Mouse (Mus musculus) heart, postnatal 4 days (tissue): Measurements from ENCODE around the gene Scamp3. TPM values are rescaled to one million over a fixed set of nuclear protein-coding genes. Genes with fewer than 3 reads are reported as not detected.
"Not testable (repeated sequence)": the region's sequence is repeated elsewhere in the genome, so short reads cannot be mapped to it uniquely, and the experiment has no call there.

Experiments used
- DNase-seq: peaks from one replicate; pipeline ENCODE4 v3.0.0; 2021
- total RNA-seq, 2 experiments: library from RNA; stranded (reverse); gene quantifications; 2 replicates each; pipeline ENCODE4 v1.2.3; 2021

Scamp3 gene
- total RNA-seq, 2 experiments from 2014 or later, result 46.7 to 47.3 TPM

DNA sequence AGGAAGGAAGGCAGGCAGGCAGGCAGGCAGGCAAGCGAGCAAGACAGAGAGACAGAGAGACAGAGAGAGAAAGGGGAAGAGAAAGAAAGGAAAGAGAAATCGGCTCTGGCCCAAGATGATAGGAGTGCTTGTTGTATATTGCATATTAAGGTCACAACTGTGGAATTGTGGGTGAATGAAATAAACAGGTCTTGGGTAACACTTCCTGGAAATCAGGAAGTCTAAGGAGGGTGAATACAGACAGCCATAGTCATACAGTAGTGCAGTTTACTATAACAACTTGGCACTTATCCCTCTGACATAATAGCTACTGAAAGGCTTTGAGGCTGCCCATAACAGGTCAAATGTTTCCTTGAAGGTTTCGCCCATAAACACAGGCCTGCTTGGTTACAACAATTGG lies 22.6 kb downstream of the Scamp3 start:
- DNase-seq, result no peak

DNA sequence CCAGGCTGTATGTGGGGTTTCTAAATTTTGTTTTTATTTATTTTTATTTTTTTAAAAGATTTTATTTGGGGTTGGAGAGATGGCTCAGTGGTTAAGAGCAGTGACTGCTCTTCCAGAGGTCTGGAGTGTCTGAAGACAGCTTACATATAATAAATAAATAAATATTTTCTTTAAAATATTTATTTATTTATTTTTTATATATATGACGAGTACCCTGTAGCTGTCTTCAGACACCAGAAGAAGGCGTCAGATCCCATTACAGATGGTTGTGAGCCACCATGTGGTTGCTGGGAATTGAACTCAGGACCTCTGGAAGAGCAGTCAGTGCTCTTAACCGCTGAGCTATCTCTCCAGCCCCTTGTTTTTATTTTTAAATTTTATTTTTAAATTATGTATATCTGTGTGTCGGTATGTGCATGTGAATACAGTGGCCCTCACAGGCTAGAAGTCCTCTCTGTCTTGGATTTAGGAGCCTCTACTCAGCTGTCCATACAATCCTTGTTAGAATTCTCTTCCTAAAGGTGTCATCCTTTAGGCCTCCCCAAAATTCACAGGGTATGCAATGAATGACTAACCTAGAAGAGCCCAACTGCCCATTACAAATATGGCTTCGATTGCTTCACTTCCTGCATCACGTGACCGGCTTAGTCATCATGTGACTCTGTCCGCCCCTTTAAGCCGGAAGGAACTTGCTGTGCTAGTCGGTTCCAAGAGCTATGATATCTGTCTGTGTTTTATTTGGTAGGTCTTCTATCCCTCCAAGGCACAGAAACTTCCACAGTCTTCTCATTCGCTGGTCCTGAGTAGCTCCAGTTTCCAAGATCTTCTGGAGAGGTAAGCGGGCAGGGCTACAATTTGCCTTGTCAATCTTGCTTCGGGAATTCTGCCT lies 25.2 kb downstream of the Scamp3 start, which contains the start of gene Gba:
Gene Gba, plus strand, starts transcription at position 676 of the 889 bp plus-strand sequence.
- DNase-seq, result peak; percentile 90

DNA sequence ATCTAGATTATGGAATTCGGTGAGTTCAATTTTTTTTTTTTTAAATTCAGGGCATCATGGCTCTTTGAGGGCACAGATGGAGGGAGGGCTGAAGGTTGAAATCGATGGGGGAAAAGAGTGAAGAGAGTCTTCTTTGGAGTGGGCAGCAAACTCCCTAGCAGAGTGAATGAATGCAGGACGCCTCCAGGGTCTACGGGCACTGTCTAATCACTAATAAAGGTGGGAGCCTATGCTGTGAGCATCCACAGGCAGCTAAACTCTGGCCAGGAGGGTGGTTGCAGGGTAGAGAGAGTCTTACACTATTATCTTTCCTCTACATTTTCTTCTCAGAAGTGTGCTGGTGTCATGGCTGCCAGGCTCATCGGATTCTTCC lies 25.9 kb downstream of the Scamp3 start:
- no peak for DNase-seq

DNA sequence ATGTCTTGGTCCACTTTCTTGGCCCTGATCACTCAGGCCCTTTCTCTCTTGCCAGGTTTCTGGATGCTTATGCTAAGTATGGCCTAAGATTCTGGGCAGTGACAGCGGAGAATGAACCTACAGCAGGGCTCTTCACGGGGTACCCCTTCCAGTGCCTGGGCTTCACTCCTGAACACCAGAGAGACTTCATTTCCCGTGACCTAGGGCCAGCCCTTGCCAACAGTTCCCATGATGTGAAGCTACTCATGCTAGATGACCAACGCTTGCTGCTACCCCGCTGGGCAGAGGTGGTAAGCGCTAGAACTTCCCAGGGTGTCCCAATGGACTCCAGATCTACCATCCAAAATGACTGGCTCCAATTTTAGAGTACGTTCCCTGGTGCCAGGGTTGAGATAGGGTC lies 28.8 kb downstream of the Scamp3 start:
- no peak for DNase-seq

DNA sequence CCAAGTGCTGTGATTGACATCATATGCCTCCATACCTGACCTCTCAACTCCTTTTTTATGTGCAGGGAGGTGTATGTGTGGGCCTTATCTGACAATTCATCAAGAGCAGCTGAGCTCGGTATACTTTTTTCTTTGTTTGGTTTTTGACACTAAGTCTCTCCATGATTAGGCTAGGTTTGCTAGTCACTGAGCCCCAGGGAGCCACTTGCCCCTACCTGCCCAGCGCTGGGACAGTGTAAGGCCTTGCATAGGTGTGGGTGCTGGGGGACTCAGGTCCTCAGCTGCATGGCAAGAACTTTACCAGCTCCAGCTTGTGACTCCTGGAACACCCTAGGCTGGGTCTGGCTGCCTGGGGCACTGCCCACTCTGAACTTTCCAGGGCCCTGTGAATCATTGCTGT lies 29.4 kb downstream of the Scamp3 start:
- DNase-seq, result no peak

DNA sequence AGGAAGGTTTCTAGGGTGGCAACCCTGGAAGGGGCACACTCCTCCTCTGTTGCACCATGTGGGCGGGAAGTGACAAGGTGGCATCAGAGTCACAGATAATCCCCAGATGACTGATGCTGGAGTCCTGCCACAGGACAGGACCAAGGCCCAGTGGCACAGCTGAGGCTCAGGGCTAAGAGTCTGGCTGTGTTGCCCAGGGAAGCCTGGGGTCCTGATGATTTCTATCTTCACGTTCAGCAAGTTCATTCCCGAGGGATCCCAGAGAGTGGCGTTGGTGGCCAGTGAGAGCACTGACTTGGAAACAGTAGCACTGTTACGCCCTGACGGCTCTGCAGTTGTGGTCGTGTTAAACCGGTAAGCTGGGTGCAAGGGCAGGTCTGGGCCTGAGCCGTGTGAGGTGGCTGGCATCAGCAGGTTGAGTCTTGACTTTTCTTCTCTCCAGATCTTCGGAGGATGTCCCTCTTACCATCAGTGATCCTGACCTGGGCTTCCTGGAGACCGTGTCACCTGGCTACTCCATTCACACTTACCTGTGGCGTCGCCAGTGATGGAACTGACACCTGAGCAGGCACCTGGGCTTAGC lies 30.9 kb downstream of the Scamp3 start:
- no peak for DNase-seq

DNA sequence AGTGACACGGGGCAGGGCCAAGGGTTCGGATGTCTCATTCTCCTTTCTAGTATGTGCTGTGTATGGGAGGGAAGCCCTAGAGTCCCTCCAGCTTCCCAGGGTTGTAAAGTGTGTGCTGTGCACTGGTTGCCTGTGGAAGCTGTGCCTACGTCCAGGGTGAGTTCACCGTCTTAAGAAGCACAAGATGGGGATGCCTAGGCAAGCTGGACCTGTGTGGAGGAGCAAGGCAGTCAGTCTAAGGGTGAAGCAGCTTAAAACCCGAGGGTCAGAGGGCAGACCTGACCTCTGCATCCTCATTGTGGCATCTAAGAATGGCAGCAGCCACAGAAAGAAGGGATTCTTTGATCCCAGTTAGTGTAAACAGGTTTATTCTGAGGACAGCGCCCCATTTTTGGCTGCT lies 31.5 kb downstream of the Scamp3 start:
- no peak for DNase-seq

DNA sequence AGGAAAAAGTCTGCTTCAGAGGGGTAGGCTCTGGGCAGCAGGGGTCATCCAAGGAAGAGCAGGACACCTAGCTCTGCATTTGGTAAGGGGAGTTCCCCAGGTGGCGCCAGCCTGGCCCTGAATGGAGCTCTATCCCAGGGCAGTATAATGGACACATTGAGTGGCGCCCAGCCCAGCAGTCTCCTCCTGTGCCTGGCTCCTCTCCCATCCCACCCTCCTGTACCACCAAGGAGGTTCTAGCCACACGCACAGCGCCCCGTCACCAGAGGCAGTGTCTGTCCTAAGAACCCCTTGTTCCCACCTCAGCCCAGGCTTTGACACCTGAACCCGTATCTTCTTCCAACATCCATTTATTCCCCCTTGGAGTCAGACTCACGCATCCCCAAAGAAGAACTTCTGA lies 32.5 kb downstream of the Scamp3 start:
- no peak for DNase-seq

DNA sequence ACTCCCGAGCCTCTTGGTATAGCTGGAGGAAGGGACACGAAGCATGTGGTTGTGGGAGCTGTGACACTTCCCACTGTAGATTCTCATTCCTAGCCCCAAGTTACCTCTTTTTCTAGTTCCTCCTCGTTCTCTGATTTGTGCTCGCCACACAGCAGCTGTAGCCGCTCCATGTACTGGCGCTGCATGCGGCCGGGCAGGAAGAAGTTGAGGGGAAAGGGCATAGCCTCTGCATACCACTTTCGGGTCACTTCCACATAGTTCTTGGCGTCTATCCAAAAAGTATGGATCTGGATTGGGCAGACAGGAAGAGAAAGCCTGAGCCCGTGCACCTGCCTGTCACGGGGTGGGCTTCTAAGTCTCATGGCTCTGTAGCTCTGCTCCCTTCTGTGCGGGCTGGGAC lies 32.9 kb downstream of the Scamp3 start:
- DNase-seq, result no peak

DNA sequence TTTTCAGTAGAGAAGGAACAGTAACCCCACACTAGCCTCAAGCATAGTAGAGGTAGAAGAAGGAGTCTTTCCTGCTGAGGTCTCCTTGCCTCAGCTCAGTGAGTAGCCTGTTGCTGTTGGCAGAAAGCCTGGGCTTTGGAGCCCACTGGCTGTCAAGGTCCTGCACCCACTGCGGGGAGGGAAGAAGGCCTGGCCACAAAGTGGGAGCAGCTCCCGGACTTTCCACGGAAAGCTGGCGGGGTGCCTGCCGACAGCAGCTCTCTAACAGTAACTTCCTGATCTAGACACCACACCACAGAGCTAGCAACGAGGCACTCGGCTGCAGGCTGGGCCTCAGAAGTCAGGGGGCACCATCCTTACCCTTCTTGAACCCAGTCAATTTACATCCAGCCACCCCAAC lies 33.5 kb downstream of the Scamp3 start:
- peak; percentile 40 for DNase-seq

DNA sequence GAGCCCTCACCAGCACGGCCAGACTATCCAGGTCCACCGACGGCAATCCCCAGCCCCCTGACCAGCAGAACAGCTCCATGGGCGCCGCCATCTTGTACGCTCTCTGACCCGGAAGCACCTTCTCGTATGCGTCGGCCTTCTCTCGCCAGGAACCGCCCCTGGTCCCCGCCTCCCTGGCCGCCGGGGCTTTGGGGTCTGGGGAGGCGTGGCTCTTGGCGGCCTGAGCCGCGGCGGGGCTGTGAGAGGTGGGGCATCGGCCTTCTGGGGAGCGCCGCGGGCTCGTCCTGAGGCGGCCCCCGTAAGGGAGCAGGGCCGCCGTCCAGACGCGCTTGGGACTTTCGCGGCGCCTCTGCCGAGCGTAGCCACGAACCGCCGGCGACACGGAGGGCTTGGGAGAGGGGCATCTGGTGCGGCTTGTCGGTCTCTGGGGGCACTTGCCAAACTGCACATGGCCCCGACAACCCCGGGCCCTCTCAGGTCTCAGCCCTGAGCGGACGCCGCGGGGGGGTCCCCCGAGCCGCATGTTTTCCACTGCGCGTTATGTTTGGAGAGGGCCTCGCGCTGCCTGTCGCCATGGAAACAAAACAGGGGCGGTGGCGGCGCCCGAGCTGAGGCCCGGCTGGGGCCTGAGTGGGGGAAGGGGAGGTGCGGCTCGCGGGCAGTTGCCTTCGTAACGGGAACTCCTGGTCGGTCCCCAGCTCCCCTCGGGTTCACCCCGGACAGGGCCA lies 36.7 kb downstream of the Scamp3 start:
- peak; percentile 96 for DNase-seq

DNA sequence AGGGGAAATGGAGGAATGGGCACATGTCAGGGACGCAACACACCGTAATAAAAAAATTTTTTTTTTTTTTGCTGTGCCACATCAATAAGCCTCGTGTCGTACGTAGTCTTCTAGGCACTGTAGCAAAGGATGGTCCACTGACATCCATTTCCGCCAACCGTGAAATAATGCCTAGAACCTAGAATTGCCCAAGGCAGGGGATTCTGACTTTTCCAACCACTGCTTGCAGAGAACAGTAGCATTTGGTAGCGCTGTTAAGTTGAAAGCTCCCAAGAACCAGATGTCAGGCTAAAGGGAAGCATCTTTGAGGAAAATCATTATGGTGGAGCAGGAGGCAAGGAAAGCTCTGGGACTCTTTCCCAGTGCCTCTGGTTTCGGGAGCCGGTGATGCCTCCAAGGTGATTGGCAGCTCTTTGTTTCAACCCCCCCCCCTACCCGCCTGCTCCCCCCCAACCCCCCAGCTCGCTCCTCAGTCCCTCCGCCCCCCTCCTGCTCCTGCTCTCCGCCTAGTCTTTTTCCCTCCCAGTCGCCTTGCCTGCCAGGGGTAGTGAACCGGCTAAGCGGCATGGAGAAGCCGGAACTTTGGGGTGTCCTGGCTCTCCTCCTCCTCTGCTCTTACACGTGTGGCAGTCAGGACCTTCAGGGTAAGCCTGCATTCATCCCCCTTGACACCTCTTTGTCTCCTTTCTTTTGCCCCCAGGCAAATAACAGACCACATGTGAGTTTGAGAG lies 37.6 kb downstream of the Scamp3 start, which contains the start of gene Thbs3:
Gene Thbs3, plus strand, starts transcription at position 500 of the 731 bp plus-strand sequence.
- peak; percentile 65 for DNase-seq

DNA sequence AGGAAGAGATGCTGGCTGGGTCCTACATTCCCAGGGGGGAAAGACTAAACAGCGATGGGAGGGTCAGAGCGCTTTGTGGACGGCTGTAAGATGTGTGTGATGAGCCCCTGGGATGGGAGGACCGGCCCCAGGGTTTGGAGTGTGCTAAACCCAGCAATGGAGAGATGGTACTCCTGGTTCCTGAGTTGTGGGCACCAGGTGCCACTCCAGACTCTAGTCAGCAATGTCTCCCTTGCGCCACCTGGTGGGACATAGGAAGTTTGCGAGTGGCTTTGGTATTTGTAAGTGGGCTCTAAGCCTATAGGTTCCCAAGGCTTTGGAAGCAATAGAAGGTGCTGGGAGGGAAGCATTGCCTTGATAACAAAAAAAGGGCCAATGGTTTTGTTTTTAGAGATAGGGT lies 38.6 kb downstream of the Scamp3 start:
- DNase-seq, result peak; percentile 89

DNA sequence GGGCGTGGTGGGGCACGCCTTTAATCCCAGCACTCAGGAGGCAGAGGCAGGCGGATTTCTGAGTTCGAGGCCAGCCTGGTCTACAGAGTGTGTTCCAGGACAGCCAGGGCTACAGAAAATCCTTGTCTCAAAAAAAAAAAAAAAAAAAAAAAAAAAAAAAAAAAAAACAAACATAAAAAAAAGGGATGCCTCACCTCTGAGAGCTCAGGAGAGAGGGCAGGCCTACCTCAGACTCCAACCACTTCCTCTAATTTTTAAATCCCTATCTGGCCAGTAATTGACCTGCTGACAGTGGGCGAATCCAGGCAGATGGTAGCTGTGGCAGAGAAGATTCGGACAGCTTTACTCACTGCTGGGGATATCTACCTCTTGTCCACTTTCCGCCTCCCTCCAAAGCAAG lies 39.1 kb downstream of the Scamp3 start:
- not testable (repeated sequence) for DNase-seq

DNA sequence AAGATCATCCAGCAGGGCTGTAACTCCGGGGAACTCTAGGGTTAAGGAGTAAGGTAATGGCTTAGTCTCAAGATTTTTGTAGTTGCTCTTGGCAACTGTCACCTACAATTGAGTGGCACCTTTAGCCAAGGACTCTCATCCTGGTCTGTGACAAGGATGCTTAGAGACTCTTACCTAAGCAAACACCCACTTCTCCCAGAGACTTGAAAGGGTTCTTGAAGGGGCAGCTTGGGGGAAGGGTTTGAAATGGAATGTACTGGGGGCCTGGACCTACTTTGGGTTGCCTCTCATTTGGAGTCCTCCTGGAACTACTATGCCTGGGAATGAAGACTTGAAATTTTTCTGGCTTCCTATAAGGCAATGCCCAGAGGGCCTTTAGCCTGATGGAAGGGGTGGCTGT lies 41.0 kb downstream of the Scamp3 start:
- DNase-seq, result no peak

DNA sequence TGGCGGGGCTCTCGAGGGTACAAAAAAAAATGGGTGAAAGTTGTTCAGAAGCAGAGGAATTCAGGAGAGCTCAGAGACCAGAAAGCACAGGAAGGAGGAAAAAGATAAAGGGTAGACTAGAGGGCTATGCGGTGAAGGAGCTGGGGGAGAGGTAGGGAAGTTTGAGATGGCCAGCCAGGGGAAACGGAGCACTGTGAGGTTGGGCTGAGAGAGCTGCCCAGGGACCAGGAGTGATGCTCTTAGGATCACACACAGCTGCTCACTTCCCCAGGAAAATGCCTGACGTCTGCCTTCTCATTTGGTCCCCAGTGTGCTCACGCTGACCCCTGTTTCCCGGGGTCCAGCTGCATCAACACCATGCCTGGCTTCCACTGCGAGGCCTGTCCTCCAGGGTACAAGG lies 42.3 kb downstream of the Scamp3 start:
- no peak for DNase-seq

DNA sequence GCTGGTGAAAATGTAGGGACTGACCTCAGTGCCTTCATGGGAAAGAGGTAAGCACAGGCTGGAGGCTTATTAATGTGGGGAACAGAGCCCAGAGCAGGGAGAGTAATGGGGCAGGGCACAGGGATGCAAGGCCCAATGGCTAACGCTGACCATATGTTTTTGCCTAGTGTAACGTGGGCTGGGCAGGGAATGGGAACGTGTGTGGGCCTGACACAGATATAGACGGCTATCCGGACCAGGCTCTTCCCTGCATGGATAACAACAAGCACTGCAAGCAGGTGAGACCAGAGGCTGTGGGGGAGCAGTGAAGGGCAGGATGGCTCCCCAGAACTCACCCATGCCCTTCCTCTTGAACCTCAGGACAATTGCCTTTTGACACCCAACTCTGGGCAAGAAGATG lies 43.9 kb downstream of the Scamp3 start:
- no peak for DNase-seq

DNA sequence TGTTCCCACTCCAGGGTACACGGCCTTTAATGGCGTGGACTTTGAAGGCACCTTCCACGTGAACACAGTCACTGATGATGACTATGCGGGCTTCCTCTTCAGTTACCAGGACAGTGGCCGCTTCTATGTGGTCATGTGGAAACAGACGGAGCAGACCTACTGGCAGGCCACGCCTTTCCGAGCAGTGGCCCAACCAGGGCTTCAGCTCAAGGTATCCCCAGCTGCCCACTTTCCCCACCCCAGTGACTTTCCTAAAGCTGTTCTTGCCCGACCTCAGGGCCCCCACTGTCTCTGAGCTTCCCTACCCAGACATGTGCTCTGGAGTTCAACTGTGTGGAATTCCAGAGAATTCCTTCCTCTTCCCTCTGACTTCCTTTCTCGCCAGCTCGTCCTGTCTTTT lies 47.5 kb downstream of the Scamp3 start:
- no peak for DNase-seq

DNA sequence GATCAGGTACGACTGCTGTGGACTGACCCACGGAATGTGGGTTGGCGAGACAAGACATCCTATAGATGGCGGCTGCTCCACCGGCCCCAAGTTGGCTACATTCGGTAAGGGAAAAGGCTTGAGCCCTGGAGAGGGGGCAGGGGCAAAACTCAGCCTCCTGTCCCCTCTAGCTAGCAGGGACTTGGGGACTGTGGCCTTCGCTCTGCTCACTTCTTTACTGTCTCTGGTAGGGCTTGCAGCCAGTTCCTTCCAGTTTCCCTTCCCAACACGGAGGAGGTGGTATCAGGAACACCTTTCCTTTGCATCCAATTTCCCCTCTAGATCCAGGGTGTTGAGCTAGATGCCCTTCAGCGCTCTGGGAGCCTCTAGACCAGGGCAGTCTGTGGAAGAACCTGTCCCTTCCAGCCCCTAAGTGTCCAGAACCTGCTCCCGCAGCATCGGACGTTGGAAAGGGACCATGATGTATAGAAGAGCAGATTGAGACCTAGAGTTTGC lies 48.1 kb downstream of the Scamp3 start:
- DNase-seq, result no peak

DNA sequence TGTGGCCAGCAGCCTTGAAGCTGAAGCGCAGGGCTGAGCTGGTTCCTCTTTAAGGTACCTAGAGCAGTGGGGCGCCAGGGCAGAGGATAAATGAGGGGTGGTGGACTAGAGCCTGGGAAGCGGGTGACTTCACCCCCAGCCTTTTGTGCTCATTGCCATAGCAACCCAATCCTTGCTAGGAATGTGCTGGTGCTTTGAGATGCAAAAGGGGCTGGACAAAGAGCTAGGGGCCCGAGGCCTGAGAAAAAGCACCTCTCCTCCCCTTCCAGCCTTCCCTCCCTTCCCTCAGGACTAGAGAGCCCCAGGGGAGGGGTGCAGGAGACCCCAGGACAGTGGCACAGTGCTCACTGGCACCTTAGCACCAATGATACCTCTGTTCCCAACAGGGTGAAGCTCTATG lies 48.6 kb downstream of the Scamp3 start:
- DNase-seq, result no peak

DNA sequence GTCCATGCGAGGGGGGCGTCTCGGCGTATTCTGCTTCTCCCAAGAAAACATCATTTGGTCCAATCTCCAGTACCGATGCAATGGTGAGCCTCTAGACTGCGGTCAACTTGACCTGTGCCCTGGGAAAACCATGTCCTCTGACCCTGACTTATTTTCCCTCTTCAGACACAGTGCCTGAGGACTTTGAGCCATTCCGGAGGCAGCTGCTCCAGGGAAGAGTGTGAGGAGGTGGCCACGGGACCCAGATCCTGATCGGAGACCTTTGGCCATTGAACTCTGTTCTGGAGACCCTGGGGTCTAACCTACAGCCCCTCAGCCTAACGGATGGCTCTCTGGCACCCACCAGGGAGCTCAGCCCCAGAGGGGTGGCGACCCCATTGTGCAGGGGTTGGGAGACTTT lies 49.1 kb downstream of the Scamp3 start:
- no peak for DNase-seq

DNA sequence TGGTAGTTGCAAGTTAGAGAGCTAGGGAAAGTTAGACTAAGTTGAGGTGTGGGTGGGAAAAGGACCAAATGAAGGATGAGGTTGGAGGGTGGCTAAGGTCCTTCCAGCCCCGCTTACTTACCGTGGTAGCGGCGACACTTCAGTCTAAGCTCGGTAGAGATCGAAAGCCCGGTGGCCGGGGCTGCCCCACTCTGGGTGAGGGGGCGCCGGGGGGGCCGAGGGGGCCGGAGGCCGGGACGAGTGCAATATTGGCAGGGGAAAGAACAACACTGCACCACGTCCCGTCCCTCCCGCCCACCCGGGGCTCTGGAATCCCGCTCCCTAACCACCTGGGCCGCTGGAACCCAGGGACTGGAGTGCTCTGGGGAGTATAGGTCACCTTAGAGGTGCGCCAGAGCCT lies 49.6 kb downstream of the Scamp3 start, which contains the start of gene Mtx1:
Gene Mtx1, minus strand, starts transcription at position 189 of the 400 bp plus-strand sequence.
- DNase-seq, result no peak
